Mouse (Mus musculus) gastrocnemius, adult 8-10 months (tissue): ENCODE data around the gene Irak4. TPM values are rescaled to one million over a fixed set of nuclear protein-coding genes. Genes with fewer than 3 reads are reported as not detected.

Experiments used
- DNase-seq, 2 experiments: peaks; one replicate each; pipeline ENCODE4 v3.0.0; 2022; ENCODE audit warnings: low spot score in 2 of 2
- total RNA-seq, 4 experiments: library from RNA; stranded (reverse); gene quantifications; 2 replicates each; pipeline ENCODE4 v1.2.4; 2022

Gene Irak4
- total RNA-seq = 1 to 10 TPM in 3 of 4 experiments, under 1 TPM in 1; 0.73 to 1.9 (median 1.4) TPM

DNA sequence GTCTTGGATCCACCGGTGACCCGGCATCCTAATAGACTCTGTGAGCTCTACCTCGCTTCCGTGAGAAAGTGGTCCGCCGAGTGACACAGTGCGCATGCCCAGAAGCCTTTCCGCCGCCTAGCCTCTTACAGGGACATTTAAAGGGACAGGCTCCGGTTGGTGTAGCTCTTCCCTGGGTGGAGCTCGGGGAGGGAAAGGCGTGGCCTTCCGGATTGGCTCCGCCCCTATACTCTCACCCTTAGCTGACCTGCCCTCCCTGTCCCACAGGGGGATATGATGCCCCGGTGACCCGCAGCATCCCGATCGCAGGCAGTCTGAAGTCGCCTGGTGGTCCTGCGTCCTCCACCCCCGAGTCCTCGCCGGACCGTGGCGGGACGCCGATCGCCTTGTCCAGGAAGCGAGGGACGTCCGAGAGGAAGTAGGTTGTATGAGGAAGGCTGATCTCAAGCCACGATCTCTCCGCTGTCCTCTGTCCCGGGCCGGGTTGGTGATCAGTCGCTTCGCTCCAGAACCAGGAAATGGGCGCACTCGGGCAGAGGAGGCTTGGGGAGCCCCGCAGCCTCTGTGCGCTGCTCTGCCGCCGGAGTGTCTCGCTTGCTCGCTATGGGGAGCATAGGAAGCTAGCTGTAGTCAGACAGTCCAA lies at the start of gene Irak4, which contains the start of gene Pus7l:
Gene Irak4, plus strand, starts transcription at position 235 of the 643 bp plus-strand sequence.
Gene Pus7l, minus strand, starts transcription at position 139 of the 643 bp plus-strand sequence.
- peak; percentile 91 to 93 for DNase-seq

- DNase-seq = no peak
Measured at GRCm38 (mm10) chr15:94494445-94494844, 49.0 kb upstream of the Irak4 start.

DNA sequence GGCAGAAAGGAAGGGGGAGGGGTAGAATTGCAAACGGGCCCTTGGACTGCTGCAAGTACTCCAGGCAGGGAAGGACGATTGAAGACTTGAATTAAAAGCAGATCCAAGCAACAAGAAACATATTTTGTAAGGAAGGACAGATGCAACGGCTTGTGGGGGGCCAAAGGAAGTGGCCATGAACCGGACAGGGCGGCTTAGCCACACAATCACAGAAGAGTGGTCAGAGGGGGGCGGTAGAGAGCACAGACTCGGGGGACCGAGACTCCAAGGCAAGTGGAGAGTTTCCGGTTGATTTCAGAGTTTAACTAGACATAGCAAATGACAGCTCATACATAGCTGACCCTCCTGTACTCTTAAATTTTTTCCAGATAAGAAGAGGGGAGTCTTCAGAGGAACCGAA lies 47.5 kb upstream of the Irak4 start:
- no peak for DNase-seq

DNA sequence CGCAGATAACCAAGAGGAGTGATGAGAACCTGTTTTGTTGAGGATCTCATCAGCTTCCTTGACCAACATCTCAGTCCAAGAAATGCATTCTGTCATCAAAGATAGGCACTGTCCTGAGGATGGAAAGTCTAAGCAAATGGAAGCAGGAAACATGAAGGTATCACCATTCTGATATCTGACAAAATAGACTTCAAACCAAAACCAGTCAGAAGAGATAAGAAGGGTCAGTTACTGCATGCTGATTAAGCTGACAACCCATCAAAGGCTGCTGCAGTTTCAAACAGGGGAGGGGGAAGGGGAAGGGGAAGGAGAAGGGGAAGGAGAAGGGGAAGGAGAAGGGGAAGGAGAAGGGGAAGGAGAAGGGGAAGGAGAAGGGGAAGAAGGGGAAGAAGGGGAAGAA lies 44.2 kb upstream of the Irak4 start:
- no peak for DNase-seq

DNA sequence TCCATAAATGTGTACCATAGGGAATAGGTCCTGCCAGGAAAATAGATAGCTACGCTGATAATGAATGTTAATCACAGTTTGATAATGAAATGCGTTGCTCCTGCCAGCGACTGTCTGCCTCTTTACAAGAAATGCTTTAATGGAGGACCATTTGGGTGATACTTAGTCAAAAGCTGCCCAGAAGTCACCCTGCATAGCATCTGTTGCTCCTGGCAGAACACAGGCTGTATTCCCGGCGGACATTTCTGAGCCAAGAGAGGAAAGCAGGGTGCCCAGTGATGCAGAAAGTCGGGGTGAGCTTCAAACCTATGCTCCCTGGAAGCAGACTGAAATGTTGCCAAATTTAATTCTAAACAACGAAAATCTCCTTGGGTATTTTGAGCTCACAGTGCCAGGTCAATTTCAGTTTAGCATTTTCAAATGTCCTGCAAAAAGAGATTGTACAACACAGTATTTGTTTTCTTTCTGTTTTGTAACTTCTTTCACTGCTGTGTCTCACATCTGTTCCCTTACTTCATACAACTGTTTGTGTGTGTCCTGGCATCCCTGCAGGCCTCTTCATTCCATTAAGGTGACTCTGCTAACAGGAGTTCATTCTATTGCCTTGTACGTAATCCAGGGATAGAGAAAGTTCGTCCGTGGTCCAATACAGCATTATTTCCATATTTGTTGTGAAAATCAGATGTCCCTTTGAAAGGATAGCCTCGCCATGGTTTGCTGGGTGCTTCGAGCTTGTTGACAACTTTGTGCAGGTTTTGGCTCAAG lies 39.8 kb upstream of the Irak4 start:
- no peak for DNase-seq

GRCm38 (mm10) chr15:94517913-94518491 lies 25.4 kb upstream of the Irak4 start:
- no peak for DNase-seq

DNA sequence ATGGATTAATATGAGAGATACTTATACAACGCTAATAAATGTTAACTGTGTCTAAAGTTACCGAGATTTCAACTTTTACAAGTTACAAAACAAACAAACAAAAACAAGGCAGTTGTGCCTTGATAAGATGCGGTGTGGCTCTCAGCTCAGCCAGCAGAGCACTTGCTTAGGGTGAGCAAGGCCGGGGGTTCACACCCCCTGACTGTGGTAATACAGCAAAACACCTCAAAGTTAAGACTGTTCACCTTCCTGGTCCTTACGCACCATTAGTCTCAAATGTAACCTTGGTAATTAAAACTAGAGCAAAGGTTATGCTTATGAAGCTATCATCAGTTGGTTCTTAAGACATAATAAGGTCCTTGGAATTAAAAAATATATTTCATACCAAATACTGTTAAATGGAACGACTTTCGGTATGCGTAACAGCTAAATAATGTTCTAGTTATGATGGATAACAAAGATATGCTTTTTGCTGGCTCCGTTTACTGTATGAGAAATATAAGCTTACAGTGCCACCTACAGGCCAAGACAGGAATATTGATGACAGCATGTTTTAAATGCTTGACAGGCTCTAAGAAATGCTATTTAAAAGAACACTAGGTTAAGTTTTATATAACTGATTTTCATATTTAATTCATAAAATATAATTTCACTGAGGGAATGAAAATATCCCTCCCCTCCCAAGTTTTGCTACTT lies 23.1 kb upstream of the Irak4 start:
- no peak for DNase-seq

GRCm38 (mm10) chr15:94520959-94521358 lies 22.5 kb upstream of the Irak4 start:
- no peak for DNase-seq

- no peak for DNase-seq
Measured at GRCm38 (mm10) chr15:94523251-94523650, 20.2 kb upstream of the Irak4 start.

GRCm38 (mm10) chr15:94524956-94525355 lies 18.5 kb upstream of the Irak4 start:
- no peak for DNase-seq

- DNase-seq = no peak
Measured at GRCm38 (mm10) chr15:94530519-94530918, 12.9 kb upstream of the Irak4 start.

GRCm38 (mm10) chr15:94532306-94532705 lies 11.1 kb upstream of the Irak4 start:
- DNase-seq = no peak

GRCm38 (mm10) chr15:94532956-94533355 lies 10.5 kb upstream of the Irak4 start:
- no peak for DNase-seq

- no peak for DNase-seq
Measured at GRCm38 (mm10) chr15:94535521-94535920, 7.9 kb upstream of the Irak4 start.

DNA sequence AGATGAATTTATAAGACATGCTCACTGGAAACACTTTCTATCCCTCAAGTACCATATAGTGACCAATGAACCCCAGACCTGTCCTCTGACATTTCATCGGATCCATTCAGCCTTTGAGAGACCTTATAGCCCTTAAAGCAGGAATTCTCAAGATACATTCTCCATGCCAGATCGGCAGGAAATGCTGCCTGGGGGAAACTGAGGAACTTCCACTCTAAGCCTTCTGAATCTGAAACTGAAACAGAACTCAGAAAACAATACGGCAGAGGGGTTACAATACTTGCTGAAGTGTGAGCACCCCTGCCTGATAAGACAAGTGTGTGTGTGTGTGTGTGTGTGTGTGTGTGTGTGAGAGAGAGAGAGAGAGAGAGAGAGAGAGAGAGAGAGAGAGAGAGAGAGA lies 4.1 kb upstream of the Irak4 start:
- no peak for DNase-seq

DNA sequence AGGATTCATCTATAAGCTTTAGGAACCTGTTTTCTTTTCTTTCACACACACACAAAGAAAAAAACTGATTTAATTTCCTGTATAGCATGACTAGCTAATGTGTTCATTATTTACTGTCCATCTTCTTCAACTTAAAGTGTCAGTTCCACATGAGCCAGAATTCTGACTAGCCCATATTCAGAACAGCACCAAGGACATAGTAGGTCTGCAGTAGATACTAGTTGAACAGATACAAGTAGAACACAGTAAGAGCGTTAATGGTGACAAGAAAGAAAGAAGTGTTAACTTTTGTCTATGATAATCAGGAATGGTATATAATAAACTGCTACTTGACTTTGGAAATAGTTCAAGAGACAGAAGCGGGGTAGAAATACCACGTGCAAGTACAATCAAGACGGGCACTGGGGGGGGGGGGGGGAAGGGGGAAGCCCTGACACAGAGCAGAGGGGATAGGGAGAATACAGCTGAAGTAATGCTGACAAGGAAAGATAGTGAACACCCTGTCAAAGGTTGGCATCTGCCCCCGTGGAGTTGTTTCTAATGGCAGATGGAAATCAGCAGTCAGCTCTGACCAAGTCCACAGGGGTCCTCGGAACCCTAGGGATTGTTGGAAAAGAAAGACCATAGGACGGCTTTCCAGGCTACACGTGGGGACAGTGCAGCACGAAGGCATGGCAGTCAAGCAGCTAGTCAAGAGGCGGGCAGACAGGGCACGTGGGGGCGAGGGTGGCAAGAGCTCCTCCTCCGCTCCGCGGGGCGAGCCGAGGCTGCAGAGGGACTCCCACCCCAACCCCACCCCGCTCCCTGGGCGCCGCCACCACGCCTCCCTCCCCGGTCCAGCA lies 655 bp upstream of the Irak4 start:
- no peak for DNase-seq

GRCm38 (mm10) chr15:94544052-94544636 lies 701 bp downstream of the Irak4 start:
- DNase-seq = no peak

GRCm38 (mm10) chr15:94544844-94545243 lies 1.4 kb downstream of the Irak4 start:
- no peak for DNase-seq

DNA sequence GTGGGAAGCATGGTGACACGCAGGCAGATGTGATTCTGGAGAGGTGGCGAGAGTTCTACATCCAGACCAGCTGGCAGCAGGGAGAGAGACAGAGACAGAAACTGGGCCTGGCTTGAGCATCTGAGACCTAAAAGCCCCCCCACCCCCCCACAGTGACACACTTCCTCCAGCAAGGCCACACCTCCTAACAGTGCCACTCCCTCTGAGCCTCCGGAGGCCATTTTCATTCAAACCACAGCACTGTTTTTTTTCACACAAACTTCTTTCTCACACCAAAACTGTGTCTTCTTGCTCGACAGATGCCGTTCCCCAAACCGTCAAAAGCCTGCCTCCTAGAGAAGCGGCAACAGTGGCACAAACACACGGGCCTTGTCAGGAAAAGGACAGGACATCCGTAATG lies 10.1 kb downstream of the Irak4 start:
- no peak for DNase-seq

- peak; percentile 66 to 68 for DNase-seq
Measured at GRCm38 (mm10) chr15:94557442-94557841, 14.0 kb downstream of the Irak4 start.
